Mouse (Mus musculus) liver, postnatal 0 days (tissue): ENCODE results near the gene Zbtb4.

Experiments used
- CTCF ChIP-seq: sonication (generic); IDR thresholded peaks from 2 replicates; pipeline ENCODE4 v1.5.1; 2016; ENCODE audit warnings: antibody characterized with exemption, low read depth
- EP300 ChIP-seq: IDR thresholded peaks from 2 replicates; pipeline ENCODE4 v1.6.1; 2016; ENCODE audit warnings: antibody characterized with exemption, low read depth, mild to moderate bottlenecking

DNA sequence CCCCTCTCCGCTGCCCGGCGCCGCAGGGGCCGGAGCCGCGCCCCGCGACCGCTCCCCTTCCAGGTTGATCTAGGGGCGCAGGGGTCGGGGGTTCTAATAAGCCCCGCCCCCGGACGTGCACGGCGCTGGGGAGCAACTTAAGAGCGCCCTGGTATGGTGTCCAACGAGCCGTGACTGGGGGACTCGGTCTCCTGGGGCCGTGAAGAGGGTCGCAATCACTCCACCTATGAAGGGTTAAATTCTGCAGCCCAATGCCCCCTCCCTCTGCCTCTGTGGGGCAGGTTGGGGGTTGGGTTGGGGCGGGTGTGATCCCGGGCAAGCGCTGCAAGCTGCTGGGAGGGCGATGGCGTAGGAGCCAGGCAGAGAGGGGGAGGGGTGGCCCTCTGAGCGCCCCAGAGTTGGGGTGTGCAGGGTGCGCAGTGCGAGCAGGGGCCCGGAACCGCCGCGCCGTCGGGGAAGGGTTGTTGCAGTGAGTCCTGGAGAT lies 456 bp downstream of the Zbtb4 start:
- TF ChIP-seq CTCF (no peak), EP300 (no peak)
